Mouse (Mus musculus) bone marrow, adult 2 months (tissue): ENCODE data around the gene Ndufa13. TPM values are rescaled to one million over a fixed set of nuclear protein-coding genes. Genes with fewer than 3 reads are reported as not detected.

Experiments
- H3K27ac ChIP-seq: fragments of 200-500 bp; 2 replicates; pipeline ENCODE4 v1.5.1; 2012; ENCODE audit warnings: low read depth, mild to moderate bottlenecking, control low read depth, inconsistent platforms, low read length; ENCODE audit not compliant: control insufficient read depth, poor library complexity, insufficient read depth
- H3K4me1 ChIP-seq: fragments of 200-500 bp; 2 replicates; pipeline ENCODE4 v1.6.1; 2011; ENCODE audit warnings: low read length; ENCODE audit not compliant: control insufficient read depth, insufficient read depth
- H3K4me3 ChIP-seq: fragments of 200-500 bp; replicated peaks from 2 replicates; pipeline ENCODE3; 2011; ENCODE audit warnings: mild to moderate bottlenecking, low read depth, low read length, control low read depth; ENCODE audit not compliant: control insufficient read depth
- CTCF ChIP-seq: fragments of 200-500 bp; IDR thresholded peaks from 2 replicates; pipeline ENCODE4 v1.5.1; 2011; ENCODE audit warnings: low read length, control low read depth; ENCODE audit not compliant: control insufficient read depth, insufficient read depth
- POLR2A ChIP-seq: fragments of 200-500 bp; IDR thresholded peaks from 2 replicates; pipeline ENCODE4 v1.6.1; 2011; ENCODE audit warnings: low read depth, mild to moderate bottlenecking, control low read depth, low read length, borderline replicate concordance; ENCODE audit not compliant: control insufficient read depth
- WGBS: fragments of 180-500 bp; shearing (Covaris S2); methylation state at CpG from one replicate; pipeline ENCODE4 v1.1.7; 2018; 5-methylcytosine and 5-hydroxymethylcytosine counted together
- polyA plus RNA-seq: library from polyadenylated mRNA; stranded (reverse); fragments of >200 nt; gene quantifications from 2 replicates; pipeline ENCODE4 v1.2.4, GENCODE M21; 2011; ENCODE audit warnings: low replicate concordance; ENCODE audit not compliant: missing spikeins, insufficient read depth, insufficient read length

Ndufa13 gene
- polyA plus RNA-seq, 1 experiment = 61.7 TPM

- no peak overlapping the region for H3K27ac ChIP-seq
- H3K4me3 ChIP-seq = no peak overlapping the region
- peaks cover 9% of the 10 kb centered on the region for H3K4me1 ChIP-seq
- TF ChIP-seq CTCF = no peak
- TF ChIP-seq POLR2A = no peak
Observed at GRCm38 (mm10) chr8:69918506-69918905, 16.1 kb upstream of the Ndufa13 start.

GRCm38 (mm10) chr8:69915748-69916147 is 13.4 kb upstream of the Ndufa13 start:
- Histone ChIP-seq H3K27ac (no peak overlapping the region), H3K4me1 (peaks cover 3% of the 10 kb centered on the region), H3K4me3 (no peak overlapping the region)
- 74% methylated on average over 5 of the region's 5 CpGs for WGBS
- TF ChIP-seq CTCF = no peak
- TF ChIP-seq POLR2A = no peak

GRCm38 (mm10) chr8:69914526-69914925 is 12.2 kb upstream of the Ndufa13 start:
- H3K4me1 ChIP-seq = no peaks in the 10 kb centered on the region
- WGBS = 86% methylated on average over 4 of the region's 4 CpGs
- no peak overlapping the region for H3K4me3 ChIP-seq
- TF ChIP-seq POLR2A (no peak), CTCF (no peak)
- H3K27ac ChIP-seq = no peak overlapping the region

GRCm38 (mm10) chr8:69912478-69913074 is 10.2 kb upstream of the Ndufa13 start:
- WGBS = 90% methylated on average over 12 of the region's 12 CpGs
- no peaks in the 10 kb centered on the region for H3K4me1 ChIP-seq

GRCm38 (mm10) chr8:69911917-69912316 is 9.6 kb upstream of the Ndufa13 start:
- H3K27ac ChIP-seq = no peak overlapping the region
- 86% methylated on average over 13 of the region's 13 CpGs for WGBS
- no peak overlapping the region for H3K4me3 ChIP-seq
- H3K4me1 ChIP-seq = no peaks in the 10 kb centered on the region
- TF ChIP-seq POLR2A = no peak
- no peak for TF ChIP-seq CTCF

More at GRCm38 (mm10) chr8:69912478-69913074, 10.2 kb upstream of the Ndufa13 start:
- TF ChIP-seq CTCF = no peak
- no peak for TF ChIP-seq POLR2A
- Histone ChIP-seq H3K4me3 (no peak overlapping the region), H3K27ac (no peak overlapping the region; the same call in 1 of the 2 replicates)

GRCm38 (mm10) chr8:69907106-69907505 is 4.7 kb upstream of the Ndufa13 start:
- TF ChIP-seq POLR2A (no peak), CTCF (no peak)
- H3K4me3 ChIP-seq = no peak overlapping the region
- no peaks in the 10 kb centered on the region for H3K4me1 ChIP-seq
- H3K27ac ChIP-seq = no peak overlapping the region
- WGBS = 73% methylated on average over 2 of the region's 2 CpGs

GRCm38 (mm10) chr8:69906260-69906659 is 3.9 kb upstream of the Ndufa13 start:
- Histone ChIP-seq H3K4me3 (no peak overlapping the region), H3K27ac (no peak overlapping the region), H3K4me1 (no peaks in the 10 kb centered on the region)
- 82% methylated on average over 2 of the region's 2 CpGs for WGBS
- TF ChIP-seq CTCF (no peak), POLR2A (no peak)

- Histone ChIP-seq H3K27ac (no peak overlapping the region), H3K4me1 (no peaks in the 10 kb centered on the region; the same call in 1 of the 2 replicates), H3K4me3 (no peak overlapping the region)
- TF ChIP-seq POLR2A (no peak), CTCF (no peak)
- WGBS = 85% methylated on average over 8 of the region's 8 CpGs
Observed at GRCm38 (mm10) chr8:69904096-69904495, 1.7 kb upstream of the Ndufa13 start.
